Mouse (Mus musculus): ENCODE measurements around the gene Il20ra. TPM values are rescaled to one million over a fixed set of nuclear protein-coding genes. Genes with fewer than 3 reads are reported as not detected.

The Il20ra gene
- polyA plus RNA-seq (2012; rRNA removed) = 0.12 and 0.36 TPM in 2 replicates

GRCm38 (mm10) chr10:19712421-19712836, at the start of gene Il20ra:
Gene Il20ra, plus strand, starts transcription at chr10:19712570.

Other genes with a start within 250 kb of the Il20ra start
- gene Ifngr1, start 120.6 kb upstream of the Il20ra start, polyA plus RNA-seq (2012; rRNA removed) = 12.0 and 14.6 TPM in 2 replicates
- gene Il22ra2, start 90.6 kb upstream of the Il20ra start, polyA plus RNA-seq (2012; rRNA removed) = not detected in 2 replicates
- 1.4 and 2.0 TPM in 2 replicates for gene Slc35d3, start 138.9 kb downstream of the Il20ra start, polyA plus RNA-seq (2012; rRNA removed)
- 21.8 and 25.3 TPM in 2 replicates for gene Pex7, start 195.1 kb downstream of the Il20ra start, polyA plus RNA-seq (2012; rRNA removed)
- 1.5 and 2.4 TPM in 2 replicates for gene Map3k5, start 221.9 kb downstream of the Il20ra start, polyA plus RNA-seq (2012; rRNA removed)

Data from central nervous system, embryonic 14 days (tissue).